Mouse (Mus musculus) brain, embryonic 18.5 days (tissue): ENCODE results near the gene Cdc7.

Source experiments
- DNase-seq: peaks from one replicate; pipeline ENCODE4 v3.0.0-alpha.2; 2012; ENCODE audit warnings: low read depth, low spot score

The Cdc7 gene

DNA sequence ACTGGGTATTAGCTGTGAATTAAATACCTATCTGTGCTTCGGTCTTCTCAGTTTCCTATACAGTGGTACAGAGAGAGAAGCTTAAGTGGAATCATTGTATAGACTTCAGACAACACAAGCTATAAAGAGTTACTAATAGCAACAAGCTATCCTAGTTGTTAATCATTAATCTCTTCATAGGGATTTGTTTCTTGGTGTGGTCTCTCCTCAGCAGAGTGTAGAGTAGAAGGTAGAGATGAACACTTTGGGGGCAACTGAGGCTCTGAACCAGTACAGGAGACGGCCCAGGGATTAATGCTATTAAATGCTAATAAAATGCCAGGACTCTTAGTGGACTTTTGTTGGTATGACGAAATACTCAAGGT, 57.9 kb downstream of the Cdc7 start:
- no peak for DNase-seq

DNA sequence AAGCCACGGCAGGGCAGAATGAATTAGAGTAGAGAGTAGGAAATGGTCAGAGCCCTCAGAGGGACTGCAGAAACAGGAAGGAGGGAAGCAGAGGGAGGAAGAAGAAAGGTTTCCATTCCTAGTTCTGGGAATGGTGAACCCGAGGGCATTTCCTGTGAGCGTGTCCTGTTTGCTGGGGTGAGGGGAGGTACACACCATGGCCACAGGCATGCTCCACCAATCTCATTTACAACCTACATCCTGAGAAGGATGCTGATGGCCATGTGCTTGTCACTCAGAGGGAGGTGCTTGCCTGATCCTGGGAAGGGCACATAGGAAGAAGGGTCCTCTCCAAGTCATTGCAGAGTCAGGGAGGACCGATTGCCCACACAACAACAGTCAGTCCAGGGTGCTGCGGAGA, 59.8 kb downstream of the Cdc7 start:
- DNase-seq: no peak

DNA sequence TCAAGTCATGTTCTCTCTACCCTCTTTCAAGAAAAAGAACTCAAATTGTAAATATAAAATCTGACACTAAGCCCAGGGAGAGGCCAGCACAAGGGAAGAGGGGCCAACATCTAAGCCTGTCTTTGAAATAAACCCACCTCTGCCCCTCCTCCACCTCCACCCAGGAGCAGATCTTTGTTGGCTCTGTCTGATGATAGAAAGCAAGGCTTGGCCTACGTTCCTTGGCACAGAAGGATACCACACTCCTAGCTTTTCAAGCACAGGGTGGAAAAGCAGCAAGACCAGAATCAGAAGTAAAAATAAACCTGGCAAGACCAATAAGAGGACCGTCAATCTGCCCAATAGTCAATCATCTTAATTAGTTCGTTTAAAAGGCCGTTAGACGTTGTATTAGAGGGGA, 61.2 kb downstream of the Cdc7 start:
- DNase-seq: no peak

DNA sequence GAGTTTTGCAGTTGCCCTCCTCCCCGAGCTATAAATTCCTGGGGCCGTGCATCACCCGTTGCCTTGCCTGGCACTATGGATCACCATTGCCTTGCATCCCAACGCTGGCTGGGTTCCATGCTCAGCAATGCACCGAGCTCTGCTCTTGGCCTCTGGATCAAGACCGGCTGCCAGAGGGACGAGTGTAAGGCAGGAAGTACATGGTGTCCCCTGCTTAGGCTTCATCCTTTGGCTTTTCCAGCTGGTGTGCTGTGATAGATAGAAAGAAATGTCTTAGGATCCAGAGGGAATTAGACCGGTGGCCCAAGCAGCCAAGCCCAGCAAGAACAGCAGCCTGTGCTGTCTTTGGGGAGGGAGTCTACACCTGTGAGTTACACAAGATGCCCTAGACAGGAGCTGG, 61.7 kb downstream of the Cdc7 start:
- DNase-seq: no peak

DNA sequence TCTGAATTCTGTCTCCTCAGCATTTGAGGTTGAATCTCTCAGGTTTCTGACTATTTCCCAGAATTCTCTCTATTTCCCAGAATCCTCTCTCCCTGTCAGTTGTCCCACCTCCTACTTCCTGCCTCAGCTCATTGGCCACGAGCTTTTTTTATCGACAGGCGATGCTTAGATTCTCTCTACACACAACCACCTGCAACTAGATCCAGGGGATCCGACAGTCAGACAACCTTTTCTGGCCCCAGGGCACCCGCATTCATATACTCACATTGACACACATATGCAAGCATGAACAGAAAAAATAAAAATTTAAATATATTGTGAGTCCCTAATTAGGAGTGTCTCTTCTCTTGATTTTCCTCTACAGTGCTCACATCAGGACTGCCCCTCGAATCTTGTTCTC, 63.5 kb downstream of the Cdc7 start:
- no peak for DNase-seq

DNA sequence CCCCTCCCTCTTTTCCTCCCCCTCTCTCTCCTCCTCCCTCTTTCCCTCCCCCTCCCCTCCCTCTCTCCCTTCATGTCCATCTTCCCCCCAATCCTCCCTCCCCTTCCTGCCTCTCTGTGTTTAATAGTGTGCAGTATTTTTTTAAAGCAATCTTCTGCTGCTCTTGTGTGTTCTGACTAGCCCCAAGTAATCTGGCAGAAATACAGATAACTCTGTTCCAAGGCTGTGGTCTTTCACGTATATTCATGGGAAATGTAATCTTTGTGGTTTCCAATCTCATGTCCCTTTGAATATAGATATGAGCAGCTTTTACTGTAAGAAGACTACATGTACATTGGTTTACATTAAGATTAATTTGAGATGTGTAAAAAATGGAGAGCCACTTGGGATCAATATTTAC, 64.4 kb downstream of the Cdc7 start:
- DNase-seq: no peak

DNA sequence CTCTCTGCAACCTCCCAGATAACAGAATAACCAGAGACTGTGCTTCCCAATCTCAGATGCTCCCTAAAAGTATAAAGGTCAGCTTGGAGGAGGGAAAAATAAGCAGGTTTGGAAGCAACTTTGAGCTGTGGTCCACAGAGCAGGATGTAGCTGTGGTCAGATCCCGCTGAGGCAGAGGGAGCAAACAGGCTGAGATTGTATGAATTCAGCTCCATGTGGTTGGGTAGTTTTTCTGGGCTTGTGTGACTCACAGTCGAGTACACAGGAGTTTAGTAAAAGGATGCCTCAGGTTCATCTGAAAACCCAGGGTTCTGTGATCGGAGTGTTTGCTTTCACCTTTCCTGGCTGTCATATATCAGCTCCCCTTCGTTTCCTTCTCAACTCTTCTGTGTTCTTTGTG, 65.7 kb downstream of the Cdc7 start:
- no peak for DNase-seq

DNA sequence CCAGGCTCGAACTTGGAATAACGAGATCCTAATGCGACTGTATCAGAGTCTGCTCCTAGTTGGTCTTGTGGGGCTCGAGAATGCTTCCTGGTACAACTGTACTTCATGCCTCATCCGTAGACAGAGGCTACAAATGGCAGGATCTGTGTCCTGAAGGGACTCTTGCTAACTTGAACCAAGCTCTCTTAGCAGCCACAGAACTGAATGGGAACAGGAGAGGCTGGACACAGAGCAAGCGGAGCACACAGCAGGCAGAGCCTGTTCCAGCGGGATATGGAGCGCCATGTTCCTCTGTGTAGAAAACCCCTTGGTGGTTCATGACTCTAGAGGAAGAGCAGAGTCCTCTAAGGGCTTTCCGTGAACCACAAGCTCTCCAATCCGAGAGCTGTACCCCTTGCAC, 66.7 kb downstream of the Cdc7 start:
- DNase-seq: no peak
